Mouse (Mus musculus): ENCODE data around the gene Ptpn1. TPM values are rescaled to one million over a fixed set of nuclear protein-coding genes. Genes with fewer than 3 reads are reported as not detected.

The Ptpn1 gene
- polyA plus RNA-seq, 1 experiment from 2014 or later, result 45.5 TPM

DNA sequence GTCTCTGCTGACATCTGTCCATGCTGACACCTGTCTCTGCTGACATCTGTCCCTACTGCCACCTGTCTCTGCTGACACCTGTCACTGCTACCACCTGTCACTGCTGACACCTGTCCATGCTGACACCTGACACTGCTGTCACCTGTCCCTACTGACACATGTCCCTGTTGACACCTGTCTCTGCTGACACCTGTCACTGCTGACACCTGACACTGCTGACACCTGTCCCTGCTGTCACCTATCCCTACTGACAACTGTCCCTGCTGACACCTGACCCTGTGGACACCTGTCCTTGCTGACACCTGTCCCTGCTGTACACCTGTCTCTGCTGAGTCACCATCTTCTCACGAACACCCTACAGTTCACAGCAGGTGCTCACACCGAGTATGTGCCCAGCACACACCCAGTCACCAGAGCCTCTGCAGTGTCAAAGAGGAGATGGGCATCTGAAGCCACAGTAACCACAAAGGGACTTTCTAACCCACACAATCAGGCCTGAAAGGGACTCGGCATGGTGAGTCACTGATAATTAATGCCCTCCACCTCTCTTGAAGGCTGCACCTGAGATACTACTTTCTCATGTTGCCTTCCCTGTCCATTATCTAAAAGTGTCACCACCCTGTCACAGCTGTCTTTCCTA, 92.0 kb downstream of the Ptpn1 start:
- H3K27ac ChIP-seq (ENCODE audit: low read length), result no peak overlapping the region
- ATAC-seq, result no peak
- H3K4me2 ChIP-seq (ENCODE audit: low read depth, low read length), result no peak overlapping the region
- no peaks in the 10 kb centered on the region for H3K27me3 ChIP-seq (replicated peaks; ENCODE audit: control insufficient read depth, insufficient read depth, low read length)
- H3K4me1 ChIP-seq (ENCODE audit: control insufficient read depth, insufficient read depth, low read length), result peaks cover 43% of the 10 kb centered on the region
- 60% methylated on average over 3 of the region's 3 CpGs for WGBS
- no peaks in the 10 kb centered on the region for H3K9me3 ChIP-seq (ENCODE audit: control insufficient read depth, low read length)
- no peaks in the 10 kb centered on the region for H3K36me3 ChIP-seq (ENCODE audit: control insufficient read depth, insufficient read depth, low read length)
- no peak overlapping the region for H3K9ac ChIP-seq (ENCODE audit: low read depth, low read length)
- H3K4me3 ChIP-seq (ENCODE audit: low read length), result no peak overlapping the region

- H3K27me3 ChIP-seq (replicated peaks; ENCODE audit: control insufficient read depth, insufficient read depth, low read length), result no peaks in the 10 kb centered on the region
- H3K4me3 ChIP-seq (ENCODE audit: low read length), result no peak overlapping the region
- H3K9ac ChIP-seq (ENCODE audit: low read depth, low read length), result peak overlapping the region; percentile 46
- H3K4me2 ChIP-seq (ENCODE audit: low read depth, low read length), result no peak overlapping the region
- 38% methylated on average over 12 of the region's 12 CpGs for WGBS
- no peaks in the 10 kb centered on the region for H3K9me3 ChIP-seq (ENCODE audit: control insufficient read depth, low read length)
- H3K27ac ChIP-seq (ENCODE audit: low read length), result peak overlapping the region; percentile 88
- H3K36me3 ChIP-seq (ENCODE audit: control insufficient read depth, insufficient read depth, low read length), result no peaks in the 10 kb centered on the region
- peaks cover 33% of the 10 kb centered on the region for H3K4me1 ChIP-seq (ENCODE audit: control insufficient read depth, insufficient read depth, low read length)
- peak; percentile 59 for ATAC-seq
Measured at GRCm38 (mm10) chr2:168025174-168025573, 93.3 kb downstream of the Ptpn1 start.

GRCm38 (mm10) chr2:168025882-168026281, 94.0 kb downstream of the Ptpn1 start:
- Histone ChIP-seq H3K4me3 (ENCODE audit: low read length) (no peak overlapping the region), H3K9me3 (ENCODE audit: control insufficient read depth, low read length) (no peaks in the 10 kb centered on the region), H3K4me2 (ENCODE audit: low read depth, low read length) (no peak overlapping the region), H3K27me3 (replicated peaks; ENCODE audit: control insufficient read depth, insufficient read depth, low read length) (no peaks in the 10 kb centered on the region), H3K36me3 (ENCODE audit: control insufficient read depth, insufficient read depth, low read length) (no peaks in the 10 kb centered on the region), H3K9ac (ENCODE audit: low read depth, low read length) (no peak overlapping the region), H3K27ac (ENCODE audit: low read length) (peak overlapping the region; percentile 88), H3K4me1 (ENCODE audit: control insufficient read depth, insufficient read depth, low read length) (peaks cover 28% of the 10 kb centered on the region)
- no peak for ATAC-seq
- WGBS, result 90% methylated on average over 8 of the region's 8 CpGs

GRCm38 (mm10) chr2:168026467-168026866, 94.6 kb downstream of the Ptpn1 start:
- no peaks in the 10 kb centered on the region for H3K36me3 ChIP-seq (ENCODE audit: control insufficient read depth, insufficient read depth, low read length)
- H3K27me3 ChIP-seq (replicated peaks; ENCODE audit: control insufficient read depth, insufficient read depth, low read length), result no peaks in the 10 kb centered on the region
- peak; percentile 77 for ATAC-seq
- H3K4me2 ChIP-seq (ENCODE audit: low read depth, low read length), result no peak overlapping the region
- no peak overlapping the region for H3K9ac ChIP-seq (ENCODE audit: low read depth, low read length)
- peak overlapping the region; percentile 88 for H3K27ac ChIP-seq (ENCODE audit: low read length)
- 39% methylated on average over 3 of the region's 3 CpGs for WGBS
- H3K9me3 ChIP-seq (ENCODE audit: control insufficient read depth, low read length), result no peaks in the 10 kb centered on the region
- H3K4me1 ChIP-seq (ENCODE audit: control insufficient read depth, insufficient read depth, low read length), result peaks cover 28% of the 10 kb centered on the region
- no peak overlapping the region for H3K4me3 ChIP-seq (ENCODE audit: low read length)

DNA sequence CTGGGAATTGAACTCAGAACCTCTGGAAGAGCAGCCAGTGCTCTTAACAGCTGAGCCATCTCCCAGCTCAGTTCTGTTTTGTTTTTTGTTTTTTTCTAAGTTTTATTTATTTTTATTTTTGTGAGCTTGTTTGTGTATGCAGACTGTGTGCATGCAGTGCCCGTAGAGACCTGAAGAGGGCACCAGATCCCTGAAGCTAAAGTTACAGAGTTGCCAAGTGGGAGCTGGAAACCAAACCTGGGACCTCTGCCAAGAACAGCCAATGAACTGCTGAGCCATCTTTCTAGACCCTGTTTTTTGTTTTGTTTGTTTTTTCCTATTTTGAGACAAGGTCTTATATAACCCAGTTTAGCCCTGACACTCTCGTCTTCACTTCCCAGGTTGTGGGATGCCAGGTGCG, 96.5 kb downstream of the Ptpn1 start:
- 95% methylated on average over 3 of the region's 3 CpGs for WGBS

More for the DNA sequence above, 96.5 kb downstream of the Ptpn1 start:
- no peak overlapping the region for H3K4me3 ChIP-seq (ENCODE audit: low read length)
- H3K9me3 ChIP-seq (ENCODE audit: control insufficient read depth, low read length), result no peaks in the 10 kb centered on the region
- no peak overlapping the region for H3K27ac ChIP-seq (ENCODE audit: low read length)
- H3K4me2 ChIP-seq (ENCODE audit: low read depth, low read length), result no peak overlapping the region
- no peak overlapping the region for H3K9ac ChIP-seq (ENCODE audit: low read depth, low read length)
- no peaks in the 10 kb centered on the region for H3K36me3 ChIP-seq (ENCODE audit: control insufficient read depth, insufficient read depth, low read length)
- no peak for ATAC-seq
- H3K27me3 ChIP-seq (replicated peaks; ENCODE audit: control insufficient read depth, insufficient read depth, low read length), result no peaks in the 10 kb centered on the region
- H3K4me1 ChIP-seq (ENCODE audit: control insufficient read depth, insufficient read depth, low read length), result peaks cover 32% of the 10 kb centered on the region

Other genes starting within 250 kb of the Ptpn1 start
- gene Cebpb, start 243.1 kb upstream of the Ptpn1 start, polyA plus RNA-seq (2015; fragmentation: Nextera tagmentation; extraction: Ambion mirVana), result 0.65 and 0.93 TPM in 2 replicates
- gene Tmem189, start 242.2 kb upstream of the Ptpn1 start, polyA plus RNA-seq (2015; fragmentation: Nextera tagmentation; extraction: Ambion mirVana), result 28.6 and 33.7 TPM in 2 replicates
- gene Ripor3, start 78.6 kb downstream of the Ptpn1 start, polyA plus RNA-seq (2015; fragmentation: Nextera tagmentation; extraction: Ambion mirVana), result 2.7 and 3.1 TPM in 2 replicates
- 7.8 and 13.9 TPM in 2 replicates for gene Pard6b, start 148.9 kb downstream of the Ptpn1 start, polyA plus RNA-seq (2015; fragmentation: Nextera tagmentation; extraction: Ambion mirVana)